Mouse (Mus musculus): Measurements from ENCODE around the gene Ptbp3.

DNA sequence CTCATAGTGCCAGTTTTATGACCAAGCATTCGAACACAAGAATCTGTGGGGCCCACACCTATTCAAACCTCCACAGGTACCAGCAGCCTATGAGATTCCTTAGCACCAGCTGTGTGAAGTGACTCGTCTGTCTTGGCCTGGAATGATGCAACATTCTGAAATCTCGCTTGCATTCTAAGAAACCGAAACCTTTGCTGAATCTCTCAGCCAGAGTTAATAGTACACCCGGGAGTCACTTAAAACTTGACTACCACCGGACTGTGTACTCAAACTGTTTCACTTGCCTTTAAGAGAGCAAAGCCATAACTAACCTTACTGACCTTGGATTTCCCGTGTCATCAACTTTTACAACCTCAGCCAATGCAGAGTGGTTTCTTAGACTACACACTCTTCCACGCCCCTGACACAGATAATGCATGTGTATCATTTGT, 96.6 kb downstream of the Ptbp3 start:
- TF ChIP-seq CTCF (IDR thresholded peaks at IDR 0.05; ENCODE audit: low read depth, low read length) (no peak), POLR2A (IDR thresholded peaks at IDR 0.05; ENCODE audit: borderline replicate concordance, low read depth, low read length) (no peak)
